Mouse (Mus musculus): ENCODE data around the gene Psmb9. TPM values are rescaled to one million over a fixed set of nuclear protein-coding genes. Genes with fewer than 3 reads are reported as not detected.

Psmb9 gene
- total RNA-seq (2023): 94.7 to 115 TPM (median 111 TPM) in 4 replicates

GRCm38 (mm10) chr17:34187261-34187916, at the start of gene Psmb9, which contains the start of gene Tap1:
Gene Psmb9 (minus strand): TSS chr17:34187764.
Gene Tap1 (plus strand): TSS chr17:34187553.

GRCm38 (mm10) chr17:34203444-34203843, 15.9 kb upstream of the Psmb9 start, which contains the start of gene Tap2:
Gene Tap2 (plus strand): TSS chr17:34203527.

GRCm38 (mm10) chr17:34196941-34197894, 9.7 kb upstream of the Psmb9 start, which contains the start of gene Psmb8:
Gene Psmb8 (plus strand): TSS chr17:34197721.

GRCm38 (mm10) chr17:34152923-34153322, 34.6 kb downstream of the Psmb9 start, which contains the start of gene H2-DMb1:
Gene H2-DMb1 (plus strand): TSS chr17:34153072.

GRCm38 (mm10) chr17:34143033-34143432, 44.5 kb downstream of the Psmb9 start, which contains the start of gene H2-DMb2:
Gene H2-DMb2 (plus strand): TSS chr17:34143307.

Other genes starting within 250 kb of the Psmb9 start
- 55.2 to 64.5 TPM (median 58.4 TPM) in 4 replicates for gene Pfdn6, start 247.4 kb downstream of the Psmb9 start, total RNA-seq (2023)
- gene Wdr46, start 247.1 kb downstream of the Psmb9 start, total RNA-seq (2023): 37.1 to 42.6 TPM (median 40.1 TPM) in 4 replicates
- gene B3galt4, start 236.3 kb downstream of the Psmb9 start, total RNA-seq (2023): 3.9 to 6.1 TPM (median 5.8 TPM) in 4 replicates
- 86.2 to 102 TPM (median 93.0 TPM) in 4 replicates for gene Vps52, start 232.0 kb downstream of the Psmb9 start, total RNA-seq (2023)
- 1,434 to 1,528 TPM (median 1,474 TPM) in 4 replicates for gene Rps18, start 231.8 kb downstream of the Psmb9 start, total RNA-seq (2023)
- gene H2-K1, start 187.4 kb downstream of the Psmb9 start, total RNA-seq (2023): 2,712 to 3,144 TPM (median 2,852 TPM) in 4 replicates
- gene Ring1, start 163.1 kb downstream of the Psmb9 start, total RNA-seq (2023): 31.0 to 45.2 TPM (median 32.4 TPM) in 4 replicates
- gene H2-Ke6, start 159.7 kb downstream of the Psmb9 start, total RNA-seq (2023): 122 to 144 TPM (median 136 TPM) in 4 replicates
- gene Slc39a7, start 156.1 kb downstream of the Psmb9 start, total RNA-seq (2023): 63.8 to 91.4 TPM (median 78.7 TPM) in 4 replicates
- 106 to 119 TPM (median 119 TPM) in 4 replicates for gene Rxrb, start 156.0 kb downstream of the Psmb9 start, total RNA-seq (2023)
- 4.3 to 8.8 TPM (median 5.6 TPM) in 4 replicates for gene Col11a2, start 148.3 kb downstream of the Psmb9 start, total RNA-seq (2023)
- 232 to 249 TPM (median 239 TPM) in 4 replicates for gene H2-Oa, start 95.4 kb downstream of the Psmb9 start, total RNA-seq (2023)
- gene H2-DMa, start 68.2 kb downstream of the Psmb9 start, total RNA-seq (2023): 659 to 693 TPM (median 673 TPM) in 4 replicates
- 421 to 508 TPM (median 482 TPM) in 4 replicates for gene Brd2, start 65.1 kb downstream of the Psmb9 start, total RNA-seq (2023)
- gene H2-DMb2, start 44.5 kb downstream of the Psmb9 start, total RNA-seq (2023): 1,557 to 1,593 TPM (median 1,583 TPM) in 4 replicates
- 718 to 852 TPM (median 762 TPM) in 4 replicates for gene H2-DMb1, start 34.7 kb downstream of the Psmb9 start, total RNA-seq (2023)
- gene Tap1, start 211 bp downstream of the Psmb9 start, total RNA-seq (2023): 128 to 142 TPM (median 134 TPM) in 4 replicates
- gene Psmb8, start 10.0 kb upstream of the Psmb9 start, total RNA-seq (2023): 201 to 222 TPM (median 208 TPM) in 4 replicates
- 108 to 140 TPM (median 126 TPM) in 4 replicates for gene Tap2, start 15.8 kb upstream of the Psmb9 start, total RNA-seq (2023)
- 973 to 1,048 TPM (median 1,003 TPM) in 4 replicates for gene H2-Ob, start 51.1 kb upstream of the Psmb9 start, total RNA-seq (2023)
- 5,714 to 6,004 TPM (median 5,823 TPM) in 4 replicates for gene H2-Ab1, start 69.9 kb upstream of the Psmb9 start, total RNA-seq (2023)
- gene H2-Aa, start 100.1 kb upstream of the Psmb9 start, total RNA-seq (2023): 5,071 to 5,156 TPM (median 5,095 TPM) in 4 replicates
- 3,754 to 3,983 TPM (median 3,819 TPM) in 4 replicates for gene H2-Eb1, start 118.1 kb upstream of the Psmb9 start, total RNA-seq (2023)
- 39.5 to 45.2 TPM (median 44.6 TPM) in 4 replicates for gene H2-Eb2, start 137.9 kb upstream of the Psmb9 start, total RNA-seq (2023)
- gene Btnl2, start 167.1 kb upstream of the Psmb9 start, total RNA-seq (2023): 8.7 to 12.1 TPM (median 11.4 TPM) in 4 replicates
- 2.4 to 4.0 TPM (median 3.3 TPM) in 4 replicates for gene Btnl1, start 189.4 kb upstream of the Psmb9 start, total RNA-seq (2023)
- 15.9 to 24.9 TPM (median 20.4 TPM) in 4 replicates for gene BC051142, start 211.1 kb upstream of the Psmb9 start, total RNA-seq (2023)